Mouse (Mus musculus): Measurements from ENCODE around the gene Edrf1.

Gene Edrf1

DNA sequence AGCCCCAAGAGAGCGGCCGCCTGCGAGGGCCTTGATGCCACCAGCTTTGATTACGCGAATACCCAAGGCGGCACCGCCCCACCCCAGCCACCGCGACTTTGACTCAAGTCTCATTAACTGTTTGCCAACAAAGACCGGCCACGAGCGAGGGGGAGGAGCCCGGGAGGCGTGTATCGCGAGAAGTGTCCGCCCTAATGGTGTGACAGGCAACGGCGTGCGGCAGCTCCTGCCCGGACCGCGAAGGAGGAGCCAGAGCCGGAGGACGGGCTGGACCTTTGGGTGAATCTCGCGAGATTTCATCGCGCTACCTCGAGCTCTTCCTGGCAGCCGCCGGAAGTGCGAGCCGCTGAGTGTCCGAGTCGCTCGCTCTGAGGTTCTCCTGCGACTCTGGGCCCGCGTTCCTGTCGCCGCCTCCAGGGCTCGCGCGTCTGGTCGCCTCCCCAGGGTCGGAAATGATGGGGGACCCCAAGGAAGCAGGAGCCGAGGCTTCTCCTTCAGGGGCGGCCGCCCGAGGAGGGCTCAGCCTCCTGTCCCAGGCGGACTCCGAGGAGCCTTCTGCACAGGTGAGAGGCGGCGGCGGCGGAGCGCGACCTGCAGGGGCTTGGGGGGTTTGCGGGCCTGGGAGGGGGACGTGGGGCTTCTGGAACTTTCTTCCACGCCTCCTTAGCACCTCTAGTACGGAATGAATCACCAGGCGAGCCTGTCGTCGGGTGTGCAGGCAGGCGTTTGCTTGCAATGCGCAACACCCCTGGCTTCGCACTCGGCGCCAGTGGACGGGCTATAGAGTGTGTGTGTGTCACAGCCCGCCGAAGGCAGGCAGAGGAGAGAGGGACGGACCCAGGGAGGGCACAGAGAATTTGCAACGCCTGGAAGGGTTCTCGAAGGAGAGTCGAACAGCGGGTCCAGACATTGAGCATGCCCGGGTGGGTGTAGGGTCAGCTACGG lies at the start of gene Edrf1:
Gene Edrf1 (plus strand): TSS at position 183 of the 945 bp plus-strand sequence.
- peak; percentile 93 for DNase-seq (ENCODE audit: low spot score)

DNA sequence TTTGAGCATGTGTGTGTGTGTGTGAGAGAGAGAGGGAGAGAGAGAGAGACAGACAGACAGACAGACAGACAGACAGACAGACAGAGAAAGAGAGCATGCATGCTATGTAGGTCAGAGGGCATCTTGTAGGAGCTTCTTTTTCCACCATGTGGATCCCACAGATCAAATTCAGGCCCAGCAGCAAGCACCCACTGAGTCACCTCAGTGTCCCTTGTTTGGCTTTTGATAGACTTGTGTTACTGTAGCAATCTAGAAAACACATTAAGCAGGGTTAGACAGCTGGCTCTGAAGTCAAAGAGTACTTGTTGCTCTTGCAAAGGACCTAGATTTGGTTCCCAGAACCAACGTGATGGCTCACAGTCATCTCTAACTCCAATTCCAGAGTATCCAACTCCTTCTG lies 45.6 kb upstream of the Edrf1 start:
- DNase-seq (ENCODE audit: low spot score), result no peak

DNA sequence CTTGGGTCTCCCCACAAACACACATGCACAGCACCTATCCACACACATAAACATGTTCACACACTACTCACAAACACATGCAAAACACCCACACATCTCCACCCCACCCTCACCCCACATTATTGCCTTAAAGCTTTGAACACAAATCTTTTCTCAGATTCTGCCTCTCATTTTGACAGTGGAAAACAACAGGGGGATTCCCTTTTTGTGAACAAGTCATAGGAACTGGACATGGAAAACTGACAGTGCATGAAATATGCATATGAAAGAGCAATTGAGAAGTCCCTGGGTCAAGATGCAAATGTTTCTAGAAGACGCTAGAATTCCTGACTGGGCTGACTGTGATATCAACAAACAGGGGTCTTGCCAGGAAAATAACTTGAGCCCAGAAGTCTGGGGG lies 36.8 kb upstream of the Edrf1 start:
- no peak for DNase-seq (ENCODE audit: low spot score)

- no peak for DNase-seq (ENCODE audit: low spot score)
These were observed 35.3 kb upstream of the Edrf1 start, which contains the start of gene Tex36 for GRCm38 (mm10) chr7:133602058-133602457. Gene Tex36, minus strand, starts transcription at chr7:133602158.

- no peak for DNase-seq (ENCODE audit: low spot score)
These were observed 34.2 kb upstream of the Edrf1 start for GRCm38 (mm10) chr7:133603156-133603555.

DNA sequence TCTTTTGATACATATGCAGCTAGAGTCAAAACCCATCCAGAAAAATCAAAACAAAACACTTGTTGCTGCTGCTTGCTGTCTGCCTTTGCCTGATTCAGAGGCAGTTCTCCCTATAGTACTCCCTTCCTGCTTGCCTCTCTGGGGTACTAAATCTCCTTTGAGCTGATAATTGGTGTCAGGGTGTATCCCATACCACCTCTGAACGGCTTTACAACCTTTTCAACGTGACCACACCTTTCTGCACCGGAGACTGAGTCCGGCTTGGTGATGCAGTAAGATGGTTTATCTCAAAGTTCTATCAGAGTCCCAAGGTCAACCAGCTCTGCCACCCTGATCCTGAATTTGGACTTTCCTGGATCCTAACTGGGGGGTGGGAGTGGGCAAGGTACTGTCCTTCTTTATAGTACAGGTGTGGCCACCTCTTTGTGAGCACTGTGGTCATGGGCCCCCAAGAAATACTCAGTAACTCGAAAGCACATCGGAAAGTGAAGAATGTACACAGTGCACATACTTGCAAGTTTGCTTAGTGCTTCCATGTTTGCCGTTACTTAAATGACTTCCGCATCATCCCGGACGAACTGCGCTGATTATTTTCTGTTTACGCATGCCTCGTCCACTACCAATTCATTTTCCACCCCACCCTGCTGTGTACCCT lies 32.8 kb upstream of the Edrf1 start:
- DNase-seq (ENCODE audit: low spot score), result no peak

DNA sequence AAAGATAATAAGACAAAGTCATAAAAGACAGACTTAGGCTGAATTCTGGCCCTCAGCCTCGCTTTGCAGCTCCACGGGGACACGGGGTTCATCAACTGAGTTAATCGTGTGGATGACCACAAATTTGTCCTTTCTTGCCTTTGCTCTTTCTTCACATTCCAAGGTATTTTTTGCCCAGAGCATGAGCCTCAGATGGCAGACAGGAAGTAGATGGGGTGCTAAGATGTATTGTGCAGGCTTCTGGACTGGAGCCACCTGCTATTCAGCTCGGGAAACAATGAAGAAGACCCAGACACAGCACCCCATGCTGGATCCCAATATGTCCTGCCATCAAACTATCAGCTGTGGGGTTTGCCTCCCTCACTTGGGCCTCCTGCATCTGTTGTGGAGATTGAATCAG lies 30.0 kb upstream of the Edrf1 start:
- DNase-seq (ENCODE audit: low spot score), result no peak

GRCm38 (mm10) chr7:133607883-133608575 lies 29.3 kb upstream of the Edrf1 start:
- DNase-seq (ENCODE audit: low spot score), result no peak

DNA sequence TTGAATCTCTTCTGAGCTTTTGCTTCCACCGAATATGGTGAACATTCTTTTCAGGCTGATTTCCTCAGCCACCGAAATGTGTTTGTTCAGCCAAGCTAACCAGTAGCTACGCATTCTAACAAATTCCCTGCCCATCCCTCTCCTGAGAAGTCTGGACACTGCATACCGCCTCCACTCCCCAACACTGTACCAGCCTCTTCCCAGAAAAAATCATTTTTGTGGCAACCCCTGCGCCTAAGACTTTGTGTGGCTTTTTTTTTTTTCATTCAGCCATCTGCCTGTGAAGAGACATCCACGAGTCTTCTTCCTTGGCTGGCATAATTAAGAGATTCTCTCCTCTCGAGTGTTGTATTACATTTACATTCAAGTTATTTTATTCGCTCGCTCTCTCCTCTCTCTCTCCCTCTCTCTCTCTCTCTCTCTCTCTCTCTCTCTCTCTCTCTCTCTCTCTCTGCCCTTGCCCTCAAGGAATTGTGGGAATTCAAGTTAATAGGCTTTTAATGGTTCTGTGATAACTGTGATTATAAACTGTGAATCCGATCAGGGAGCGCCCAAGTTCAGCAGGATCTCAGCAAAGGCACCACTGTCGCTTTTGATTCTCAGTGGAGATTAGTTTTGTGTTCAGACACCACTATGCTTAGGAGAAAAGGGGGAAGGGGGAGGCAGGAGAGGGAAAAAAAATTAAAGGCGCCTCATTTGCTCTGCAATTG lies 28.6 kb upstream of the Edrf1 start:
- DNase-seq (ENCODE audit: low spot score), result no peak

DNA sequence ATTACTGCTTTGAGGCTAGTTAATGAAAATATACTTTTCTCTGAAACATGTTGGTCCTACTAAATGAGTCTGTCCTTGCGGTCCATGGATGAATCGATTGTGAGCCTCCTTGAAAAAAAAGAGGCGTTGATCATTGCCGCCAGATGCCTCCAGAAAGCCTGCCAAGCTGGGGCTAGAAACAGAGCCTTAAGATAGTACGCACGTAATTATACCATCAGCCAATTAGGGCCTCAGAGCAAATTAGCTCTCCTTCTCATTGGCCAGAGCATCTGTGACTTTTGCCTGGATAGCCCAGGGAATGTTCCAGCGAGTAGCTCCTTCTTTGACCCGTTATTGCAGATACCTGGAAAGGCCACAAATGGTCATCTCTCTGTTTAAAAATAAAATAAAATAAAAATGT lies 27.8 kb upstream of the Edrf1 start:
- no peak for DNase-seq (ENCODE audit: low spot score)

- no peak for DNase-seq (ENCODE audit: low spot score)
These were observed 24.4 kb upstream of the Edrf1 start for GRCm38 (mm10) chr7:133612981-133613380.

DNA sequence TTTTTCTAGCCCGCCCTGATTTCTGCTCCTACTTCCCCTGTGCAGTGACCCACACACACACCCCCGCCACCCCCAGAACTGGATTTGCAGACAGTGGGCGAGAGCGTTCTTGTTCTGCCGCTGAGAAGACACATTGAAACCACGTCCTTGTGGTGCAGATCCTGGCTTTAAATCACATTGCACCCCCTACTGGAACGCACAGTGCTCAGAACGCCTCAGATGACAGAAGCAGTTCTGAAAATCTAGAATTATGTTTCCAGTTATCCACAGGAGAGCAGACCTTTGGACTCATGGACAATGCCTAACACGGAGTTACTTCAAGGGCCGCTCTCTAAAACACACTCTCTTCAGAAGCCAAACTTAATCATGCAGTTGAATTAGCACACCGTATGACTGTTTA lies 16.6 kb upstream of the Edrf1 start:
- DNase-seq (ENCODE audit: low spot score), result no peak

DNA sequence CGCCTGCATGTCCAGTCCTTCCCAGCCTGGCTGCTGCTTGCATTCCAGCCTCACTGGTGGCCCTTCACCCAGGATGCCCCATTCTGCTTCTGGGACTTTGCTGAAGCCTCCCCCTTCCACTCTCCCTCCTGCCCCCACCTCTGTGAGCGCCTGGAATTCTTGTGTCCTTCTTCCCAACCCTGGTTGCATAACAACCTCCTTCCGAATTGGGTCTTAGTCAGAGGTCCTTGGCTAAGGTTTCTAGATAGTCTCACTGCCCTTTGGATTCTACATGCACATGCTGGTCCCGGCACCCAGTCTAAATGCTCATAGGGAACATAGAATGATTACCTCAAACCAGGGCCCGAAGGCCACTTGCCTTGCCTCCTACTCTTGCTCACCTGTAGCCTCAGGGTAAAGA lies 14.1 kb upstream of the Edrf1 start:
- no peak for DNase-seq (ENCODE audit: low spot score)

DNA sequence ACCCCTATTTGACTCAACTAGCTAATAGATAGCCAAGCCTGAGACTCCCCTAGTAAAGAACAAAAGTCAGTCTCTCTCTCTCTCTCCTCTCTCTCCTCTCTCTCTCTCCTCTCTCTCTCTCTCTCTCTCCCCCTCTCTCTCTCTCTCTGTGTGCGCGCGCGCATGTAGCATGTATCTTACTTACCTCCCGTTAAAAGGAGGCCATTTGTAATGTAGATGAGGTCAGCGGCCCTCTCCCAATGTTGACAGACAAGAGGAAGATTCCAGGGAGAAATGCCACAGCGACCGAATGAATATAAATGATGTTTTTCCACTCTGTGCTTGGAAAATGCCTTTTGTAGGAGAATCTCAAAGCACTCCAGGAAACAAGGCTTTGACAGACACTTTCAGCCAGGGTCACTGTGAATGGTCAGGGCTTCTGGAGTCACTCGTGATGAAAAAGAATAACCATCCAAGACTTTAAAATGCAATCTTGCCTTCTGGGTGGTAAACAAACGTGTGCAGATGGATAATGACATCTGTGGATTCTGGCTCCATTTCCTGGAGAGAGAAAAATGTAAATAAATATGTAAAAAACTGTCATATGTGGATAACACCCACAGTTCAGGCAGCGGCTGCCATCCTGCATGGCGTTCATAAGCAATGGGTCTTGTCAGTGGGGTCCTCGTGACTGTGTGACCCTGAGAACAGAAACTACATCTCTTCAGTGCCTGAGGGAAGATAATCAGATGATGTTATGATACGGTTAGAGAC lies 10.0 kb upstream of the Edrf1 start:
- no peak for DNase-seq (ENCODE audit: low spot score)

DNA sequence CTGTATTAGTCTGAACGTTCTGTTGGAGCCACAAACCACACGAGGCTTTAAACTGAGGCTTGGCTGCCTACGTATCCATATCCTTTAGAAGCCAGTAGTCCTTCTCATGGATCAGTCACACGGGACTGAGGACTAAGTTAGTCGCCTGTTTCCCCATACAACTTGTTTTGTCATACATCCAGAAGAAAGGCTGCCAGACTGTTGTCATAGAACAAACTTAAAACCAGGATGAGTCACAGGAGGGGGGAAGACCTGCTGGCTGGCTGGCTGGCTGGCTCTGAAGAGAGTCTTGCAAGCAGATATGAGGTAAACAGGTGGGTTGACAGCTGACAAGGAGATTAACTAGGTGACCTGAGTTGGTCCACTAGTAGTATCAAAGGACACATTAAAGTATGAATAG lies 6.5 kb upstream of the Edrf1 start:
- no peak for DNase-seq (ENCODE audit: low spot score)

DNA sequence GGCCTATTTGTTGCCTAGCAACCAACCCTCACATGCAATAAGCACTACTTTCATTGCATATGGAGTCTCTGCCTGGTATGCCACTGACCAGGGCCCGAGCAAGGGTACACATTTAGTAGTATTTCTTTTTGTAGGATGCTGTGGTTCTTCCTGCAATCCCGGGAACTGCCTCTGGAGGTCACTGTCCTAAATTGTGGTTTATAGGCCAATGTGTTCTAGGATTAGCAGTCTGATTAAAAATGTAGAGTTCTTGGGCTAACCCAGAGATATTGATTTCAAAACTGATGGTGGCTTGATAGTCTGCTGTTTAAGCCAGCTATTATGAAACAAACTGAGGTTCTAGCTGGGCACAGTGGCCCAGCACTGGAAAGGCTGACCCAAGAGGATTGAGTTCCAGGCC lies 4.9 kb upstream of the Edrf1 start:
- DNase-seq (ENCODE audit: low spot score), result peak; percentile 45

DNA sequence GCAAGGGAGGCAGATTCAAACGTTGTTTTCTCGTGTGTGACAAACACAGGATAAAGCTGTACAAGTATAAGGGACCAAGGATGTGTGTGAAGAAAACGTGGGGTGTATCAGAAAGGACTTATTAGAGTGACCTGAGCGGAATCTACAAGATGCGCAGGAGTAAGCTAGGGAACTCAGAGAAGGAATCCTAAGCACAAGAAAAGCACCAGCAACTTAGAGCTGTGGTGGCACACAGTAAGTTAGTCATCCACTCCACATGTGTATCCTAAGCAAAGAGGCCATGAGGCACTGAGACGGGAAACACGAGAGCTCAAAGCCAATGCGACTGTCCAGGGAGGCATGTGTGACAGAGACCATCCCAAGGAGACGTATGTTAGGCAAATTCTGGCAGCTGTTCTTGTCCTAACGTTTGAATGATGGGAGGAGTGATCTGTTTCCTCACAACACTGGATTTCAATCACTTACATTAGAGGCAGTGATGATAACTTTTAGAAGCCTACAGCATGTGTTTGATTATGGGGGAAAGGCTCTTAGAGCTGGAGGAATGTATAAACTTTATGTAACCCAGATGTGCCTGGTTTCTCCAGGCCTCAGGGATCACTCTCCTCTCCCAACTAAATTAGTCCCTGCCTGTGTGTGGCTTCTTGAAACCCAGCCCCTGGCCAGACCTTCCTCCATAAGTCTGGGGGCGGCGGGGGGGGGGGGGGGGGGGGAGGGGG lies 2.3 kb upstream of the Edrf1 start:
- DNase-seq (ENCODE audit: low spot score), result no peak

- DNase-seq (ENCODE audit: low spot score), result peak; percentile 82
These were observed 498 bp upstream of the Edrf1 start for GRCm38 (mm10) chr7:133636738-133637352.

DNA sequence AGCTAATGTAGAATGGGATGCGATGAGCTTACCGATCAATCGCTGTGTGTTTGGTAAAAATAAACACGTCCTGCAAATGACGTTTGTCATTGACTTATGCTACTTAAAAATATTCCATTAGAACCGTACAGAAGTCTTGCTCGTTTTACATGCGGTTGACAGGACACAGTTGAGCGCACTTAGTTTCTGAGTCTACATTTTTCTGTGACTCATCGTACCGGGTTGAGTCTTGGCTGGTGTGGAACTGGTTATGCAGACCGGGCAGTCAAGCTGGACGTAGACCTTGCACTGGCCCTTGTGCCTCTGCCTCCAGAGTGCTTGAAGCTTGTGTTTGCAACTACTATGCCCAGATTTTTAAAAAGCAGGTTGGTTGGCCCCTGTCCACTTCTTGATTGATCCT lies 963 bp downstream of the Edrf1 start:
- DNase-seq (ENCODE audit: low spot score), result peak; percentile 5

GRCm38 (mm10) chr7:133638821-133639220 lies 1.5 kb downstream of the Edrf1 start:
- no peak for DNase-seq (ENCODE audit: low spot score)
